Mouse (Mus musculus): ENCODE measurements at regions not wholly inside any gene's neighbourhood (a gene's known extent, or its start where the extent isn't known, plus 50 kb on each side); places are given as distances from the start of the nearest gene placed in this dataset.

- WGBS, result 87% methylated on average over 7 of the region's 7 CpGs
Observed at GRCm38 (mm10) chr2:160256251-160256650, 77.7 kb downstream of the Gm826 start.

GRCm38 (mm10) chr2:160250228-160250627, 83.7 kb downstream of the Gm826 start:
- WGBS, result 89% methylated on average over 3 of the region's 3 CpGs
- Histone ChIP-seq H3K36me3 (ENCODE audit: insufficient read depth, low read length) (no peaks in the 10 kb centered on the region), H3K27me3 (ENCODE audit: insufficient read depth, low read length) (peaks cover 4% of the 10 kb centered on the region; the same call in 1 of the 2 replicates), H3K4me2 (ENCODE audit: low read depth, low read length) (no peak overlapping the region), H3K27ac (no peak overlapping the region), H3K4me1 (ENCODE audit: insufficient read depth, low read length) (no peaks in the 10 kb centered on the region), H3K9me3 (ENCODE audit: low read length) (no peaks in the 10 kb centered on the region), H3K9ac (replicated peaks; ENCODE audit: low read length) (no peak overlapping the region), H3K4me3 (ENCODE audit: low read length) (no peak overlapping the region)
- ATAC-seq (no peak), DNase-seq (ENCODE audit: low spot score) (no peak)
- TF ChIP-seq CTCF (IDR thresholded peaks at IDR 0.05; ENCODE audit: low read depth), result no peak

More at GRCm38 (mm10) chr2:160256251-160256650, 77.7 kb downstream of the Gm826 start:
- Histone ChIP-seq H3K4me1 (ENCODE audit: insufficient read depth, low read length) (no peaks in the 10 kb centered on the region), H3K4me2 (ENCODE audit: low read depth, low read length) (no peak overlapping the region), H3K27me3 (ENCODE audit: insufficient read depth, low read length) (no peaks in the 10 kb centered on the region), H3K4me3 (ENCODE audit: low read length) (no peak overlapping the region), H3K9me3 (ENCODE audit: low read length) (no peaks in the 10 kb centered on the region), H3K36me3 (ENCODE audit: insufficient read depth, low read length) (no peaks in the 10 kb centered on the region), H3K27ac (no peak overlapping the region), H3K9ac (replicated peaks; ENCODE audit: low read length) (no peak overlapping the region)
- ATAC-seq (no peak), DNase-seq (ENCODE audit: low spot score) (no peak)
- no peak for TF ChIP-seq CTCF (IDR thresholded peaks at IDR 0.05; ENCODE audit: low read depth)

- DNase-seq (ENCODE audit: low spot score) (peak; percentile 64), ATAC-seq (peak; percentile 45; the same call in 1 of the 2 replicates)
- H3K9ac ChIP-seq (replicated peaks; ENCODE audit: low read length), result no peak overlapping the region
- no peaks in the 10 kb centered on the region for H3K4me1 ChIP-seq (ENCODE audit: insufficient read depth, low read length)
- no peak overlapping the region for H3K27ac ChIP-seq
- TF ChIP-seq CTCF (IDR thresholded peaks at IDR 0.05; ENCODE audit: low read depth), result no peak
- WGBS, result 48% methylated on average over 9 of the region's 9 CpGs
- H3K4me2 ChIP-seq (ENCODE audit: low read depth, low read length), result no peak overlapping the region
- H3K36me3 ChIP-seq (ENCODE audit: insufficient read depth, low read length), result no peaks in the 10 kb centered on the region
- no peaks in the 10 kb centered on the region for H3K9me3 ChIP-seq (ENCODE audit: low read length)
- no peak overlapping the region for H3K4me3 ChIP-seq (ENCODE audit: low read length)
- H3K27me3 ChIP-seq (ENCODE audit: insufficient read depth, low read length), result peaks cover 4% of the 10 kb centered on the region; the same call in 1 of the 2 replicates
Observed at GRCm38 (mm10) chr2:160249104-160250093, 84.6 kb downstream of the Gm826 start.

GRCm38 (mm10) chr2:160247286-160247685, 86.7 kb downstream of the Gm826 start:
- DNase-seq (ENCODE audit: low spot score), result no peak
- Histone ChIP-seq H3K9me3 (ENCODE audit: low read length) (no peaks in the 10 kb centered on the region), H3K36me3 (ENCODE audit: insufficient read depth, low read length) (no peaks in the 10 kb centered on the region), H3K9ac (replicated peaks; ENCODE audit: low read length) (no peak overlapping the region), H3K4me3 (ENCODE audit: low read length) (no peak overlapping the region), H3K27ac (no peak overlapping the region), H3K27me3 (ENCODE audit: insufficient read depth, low read length) (peaks cover 4% of the 10 kb centered on the region; the same call in 1 of the 2 replicates), H3K4me1 (ENCODE audit: insufficient read depth, low read length) (no peaks in the 10 kb centered on the region), H3K4me2 (ENCODE audit: low read depth, low read length) (no peak overlapping the region)
- no peak for ATAC-seq
- whole genome bisulfite sequencing, result 83% methylated on average over 6 of the region's 6 CpGs
- no peak for TF ChIP-seq CTCF (IDR thresholded peaks at IDR 0.05; ENCODE audit: low read depth)

- DNase-seq (ENCODE audit: low spot score), result no peak
- 74% methylated on average over 1 of the region's 1 CpGs for WGBS
- no peak overlapping the region for H3K4me2 ChIP-seq (ENCODE audit: low read depth, low read length)
- H3K27ac ChIP-seq, result no peak overlapping the region
- peaks cover 4% of the 10 kb centered on the region; the same call in 1 of the 2 replicates for H3K27me3 ChIP-seq (ENCODE audit: insufficient read depth, low read length)
- TF ChIP-seq CTCF (IDR thresholded peaks at IDR 0.05; ENCODE audit: low read depth), result no peak
- no peaks in the 10 kb centered on the region for H3K4me1 ChIP-seq (ENCODE audit: insufficient read depth, low read length)
- no peak for ATAC-seq
- no peaks in the 10 kb centered on the region for H3K9me3 ChIP-seq (ENCODE audit: low read length)
- H3K36me3 ChIP-seq (ENCODE audit: insufficient read depth, low read length), result no peaks in the 10 kb centered on the region
- H3K4me3 ChIP-seq (ENCODE audit: low read length), result no peak overlapping the region
- H3K9ac ChIP-seq (replicated peaks; ENCODE audit: low read length), result no peak overlapping the region
Observed at GRCm38 (mm10) chr2:160246356-160246755, 87.6 kb downstream of the Gm826 start.

GRCm38 (mm10) chr2:160244866-160245265, 89.1 kb downstream of the Gm826 start:
- Histone ChIP-seq H3K27ac (no peak overlapping the region), H3K27me3 (ENCODE audit: insufficient read depth, low read length) (peaks cover 4% of the 10 kb centered on the region; the same call in 1 of the 2 replicates), H3K9me3 (ENCODE audit: low read length) (no peaks in the 10 kb centered on the region), H3K36me3 (ENCODE audit: insufficient read depth, low read length) (no peaks in the 10 kb centered on the region), H3K4me3 (ENCODE audit: low read length) (no peak overlapping the region), H3K9ac (replicated peaks; ENCODE audit: low read length) (no peak overlapping the region), H3K4me1 (ENCODE audit: insufficient read depth, low read length) (no peaks in the 10 kb centered on the region), H3K4me2 (ENCODE audit: low read depth, low read length) (no peak overlapping the region)
- WGBS, result 17% methylated on average over 7 of the region's 7 CpGs
- ATAC-seq (no peak), DNase-seq (ENCODE audit: low spot score) (peak; percentile 13)
- no peak for TF ChIP-seq CTCF (IDR thresholded peaks at IDR 0.05; ENCODE audit: low read depth)
